Mouse (Mus musculus) frontal cortex, postnatal 10 days (tissue): Measurements from ENCODE around the gene Pdxp.
A peak's percentile ranks its signal among the peaks of the same experiment; 100 is the strongest.

Experiments
- DNase-seq, 2 experiments: peaks; one replicate each; pipeline ENCODE4 v3.0.0; 2022; ENCODE audit warnings: low spot score in 2 of 2, mixed read lengths in 1 of 2

Pdxp gene

GRCm38 (mm10) chr15:78899740-78900584 lies 13.8 kb upstream of the Pdxp start, which contains the start of gene Sh3bp1:
Gene Sh3bp1 (plus strand): TSS chr15:78899768.
- DNase-seq = peak in 1 of 2 experiments; percentile 53

GRCm38 (mm10) chr15:78900585-78901421 lies 12.9 kb upstream of the Pdxp start:
- DNase-seq = no peak

GRCm38 (mm10) chr15:78901422-78901789 lies 12.3 kb upstream of the Pdxp start:
- DNase-seq = no peak

GRCm38 (mm10) chr15:78903243-78903642 lies 10.5 kb upstream of the Pdxp start:
- peak in 1 of 2 experiments; percentile 75 for DNase-seq

GRCm38 (mm10) chr15:78908399-78908798 lies 5.3 kb upstream of the Pdxp start:
- no peak for DNase-seq

- no peak for DNase-seq
These were observed 4.7 kb upstream of the Pdxp start for GRCm38 (mm10) chr15:78908982-78909381.

- DNase-seq = no peak
These were observed 1.7 kb upstream of the Pdxp start for GRCm38 (mm10) chr15:78912040-78912439.

- peak in 1 of 2 experiments; percentile 69 for DNase-seq
These were observed 538 bp downstream of the Pdxp start for GRCm38 (mm10) chr15:78914091-78914822.

GRCm38 (mm10) chr15:78914823-78915659 lies 1.3 kb downstream of the Pdxp start:
- no peak for DNase-seq

GRCm38 (mm10) chr15:78915660-78916017 lies 1.9 kb downstream of the Pdxp start:
- peak; percentile 69 to 70 for DNase-seq

- no peak for DNase-seq
These were observed 2.5 kb downstream of the Pdxp start for GRCm38 (mm10) chr15:78916052-78916826.

- DNase-seq = no peak
These were observed 4.4 kb downstream of the Pdxp start for GRCm38 (mm10) chr15:78918126-78918525.

GRCm38 (mm10) chr15:78919914-78920313 lies 6.2 kb downstream of the Pdxp start:
- DNase-seq = no peak

GRCm38 (mm10) chr15:78922700-78923099 lies 9.0 kb downstream of the Pdxp start:
- no peak for DNase-seq

- no peak for DNase-seq
These were observed 9.9 kb downstream of the Pdxp start for GRCm38 (mm10) chr15:78923585-78923984.

GRCm38 (mm10) chr15:78925129-78925528 lies 11.4 kb downstream of the Pdxp start:
- no peak for DNase-seq

GRCm38 (mm10) chr15:78926021-78926919 lies 12.6 kb downstream of the Pdxp start, which contains the start of gene Lgals1:
Gene Lgals1 (plus strand): TSS chr15:78926725.
- peak; percentile 63 to 64 for DNase-seq

- DNase-seq = no peak
These were observed 13.5 kb downstream of the Pdxp start for GRCm38 (mm10) chr15:78927021-78927787.
